Mouse (Mus musculus) liver, postnatal 0 days (tissue): ENCODE results near the gene Mroh3. TPM values are rescaled to one million over a fixed set of nuclear protein-coding genes. Genes with fewer than 3 reads are reported as not detected.

Experiments
- ATAC-seq: fragments of 200-750 bp; cut with Nextera tagmentation; 2 replicates; pipeline ENCODE4 v1.8.0; 2017; ENCODE audit warnings: mild to moderate bottlenecking, moderate library complexity
- DNase-seq: peaks from one replicate; pipeline ENCODE4 v3.0.0-alpha.2; 2016
- H3K27ac ChIP-seq: fragments of 300-500 bp; sonication (generic); 2 replicates; pipeline ENCODE4 v1.5.1; 2014; ENCODE audit warnings: antibody characterized with exemption, moderate library complexity, mild to moderate bottlenecking, low read depth
- H3K27me3 ChIP-seq: fragments of 300-500 bp; sonication (generic); 2 replicates; pipeline ENCODE4 v1.6.1; 2014; ENCODE audit warnings: low read length, control low read depth, mixed read lengths; ENCODE audit not compliant: insufficient read depth
- H3K36me3 ChIP-seq: fragments of 300-500 bp; sonication (generic); replicated peaks from 2 replicates; pipeline ENCODE4 v1.6.1; 2014; ENCODE audit warnings: mild to moderate bottlenecking, control low read depth, low read length, moderate library complexity, mixed read lengths; ENCODE audit not compliant: insufficient read depth
- H3K4me1 ChIP-seq: fragments of 300-500 bp; sonication (generic); 2 replicates; pipeline ENCODE4 v1.6.1; 2014; ENCODE audit warnings: antibody characterized with exemption, mild to moderate bottlenecking, control low read depth; ENCODE audit not compliant: insufficient read depth
- H3K4me2 ChIP-seq: fragments of 300-500 bp; sonication (generic); 2 replicates; pipeline ENCODE4 v1.6.1; 2014; ENCODE audit warnings: low read depth, mild to moderate bottlenecking, low read length, moderate library complexity, mixed read lengths
- H3K4me3 ChIP-seq: fragments of 300-500 bp; sonication (generic); 2 replicates; pipeline ENCODE4 v1.5.1; 2014; ENCODE audit warnings: low read depth, low read length
- H3K9ac ChIP-seq: fragments of 300-500 bp; sonication (generic); replicated peaks from 2 replicates; pipeline ENCODE4 v1.6.1; 2014; ENCODE audit warnings: mild to moderate bottlenecking, moderate library complexity
- H3K9me3 ChIP-seq: fragments of 300-500 bp; sonication (generic); 2 replicates; pipeline ENCODE4 v1.6.1; 2016; ENCODE audit warnings: mild to moderate bottlenecking, control low read depth, low read length, mixed read lengths
- CTCF ChIP-seq: sonication (generic); IDR thresholded peaks from 2 replicates; pipeline ENCODE4 v1.5.1; 2016; ENCODE audit warnings: antibody characterized with exemption, low read depth
- EP300 ChIP-seq: IDR thresholded peaks from 2 replicates; pipeline ENCODE4 v1.6.1; 2016; ENCODE audit warnings: antibody characterized with exemption, low read depth, mild to moderate bottlenecking
- WGBS: fragments of 180-500 bp; shearing (Covaris S2); extraction: QIAGEN DNeasy Blood & Tissue Kit; methylation state at CpG from one replicate; pipeline ENCODE4 v1.1.7; 2014; ENCODE audit not compliant: insufficient replicate concordance; 5-methylcytosine and 5-hydroxymethylcytosine counted together
- polyA plus RNA-seq: library from polyadenylated mRNA; unstranded; fragments of >200 nt; fragmentation: Nextera tagmentation; extraction: Ambion mirVana; gene quantifications from 2 replicates; pipeline ENCODE4 v1.2.1, GENCODE M21; 2015

The Mroh3 gene
- polyA plus RNA-seq, 1 experiment from 2014 or later = not detected

DNA sequence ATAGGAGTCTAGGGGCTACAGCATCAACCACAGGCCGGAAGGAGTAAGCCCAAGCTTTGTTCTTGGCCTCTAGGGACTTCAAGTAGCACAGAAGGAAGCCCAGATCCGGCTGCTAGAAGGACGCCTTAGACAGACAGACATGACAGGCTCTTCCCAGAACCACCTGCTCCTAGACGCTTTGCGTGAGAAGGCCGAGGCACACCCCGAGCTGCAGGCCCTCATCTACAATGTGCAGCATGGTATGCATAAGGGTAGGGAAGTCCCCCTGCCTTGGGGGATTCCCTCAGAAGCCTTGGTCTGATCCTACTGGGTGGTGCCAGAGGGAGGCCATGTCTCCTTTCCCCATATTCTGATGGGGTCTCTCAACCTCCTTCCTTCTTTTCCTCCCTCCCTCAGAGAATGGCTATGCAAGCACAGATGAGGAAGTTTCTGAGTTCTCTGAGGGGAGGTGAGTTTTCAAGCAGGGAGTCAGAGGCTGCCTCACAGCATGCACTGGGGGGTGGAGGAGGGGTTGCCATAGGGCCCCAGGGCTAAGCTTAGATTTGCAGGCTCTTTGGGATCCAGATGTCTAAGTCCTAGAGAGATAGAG, 51.2 kb downstream of the Mroh3 start:
- peaks cover 28% of the 10 kb centered on the region for H3K36me3 ChIP-seq
- WGBS = 84% methylated on average over 7 of the region's 7 CpGs
- no peaks in the 10 kb centered on the region for H3K27me3 ChIP-seq
- no peak overlapping the region for H3K9ac ChIP-seq
- H3K4me1 ChIP-seq = no peaks in the 10 kb centered on the region
- H3K4me3 ChIP-seq = no peak overlapping the region
- no peak overlapping the region for H3K27ac ChIP-seq
- no peaks in the 10 kb centered on the region for H3K9me3 ChIP-seq
- DNase-seq (no peak), ATAC-seq (no peak)
- H3K4me2 ChIP-seq = no peak overlapping the region
- TF ChIP-seq EP300 (no peak), CTCF (no peak)

DNA sequence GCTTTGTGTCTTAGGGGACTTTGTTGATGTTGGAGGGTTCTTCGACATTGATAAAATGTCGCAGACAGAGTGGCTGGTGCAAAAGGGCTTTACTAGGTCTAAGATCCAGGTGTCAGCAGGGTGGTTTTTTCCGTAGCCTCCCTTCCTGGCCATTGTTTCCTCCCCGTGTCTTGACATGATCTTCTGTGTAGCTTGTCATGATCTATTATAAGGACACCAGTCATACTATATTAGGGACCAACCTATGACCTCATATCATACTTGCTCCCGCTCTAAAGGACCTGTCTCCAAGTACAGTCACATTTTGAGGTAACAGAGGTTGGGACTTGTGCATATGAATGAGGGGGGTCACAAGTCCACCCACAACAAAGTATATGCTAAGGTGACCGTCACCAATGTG, 51.7 kb downstream of the Mroh3 start:
- DNase-seq = no peak
- peaks cover 28% of the 10 kb centered on the region for H3K36me3 ChIP-seq
- 80% methylated on average over 6 of the region's 6 CpGs for WGBS
- no peaks in the 10 kb centered on the region for H3K9me3 ChIP-seq
- ATAC-seq = no peak
- no peak overlapping the region for H3K27ac ChIP-seq
- no peaks in the 10 kb centered on the region for H3K4me1 ChIP-seq
- TF ChIP-seq EP300 (no peak), CTCF (no peak)
- H3K27me3 ChIP-seq = no peaks in the 10 kb centered on the region
- H3K9ac ChIP-seq = no peak overlapping the region
- no peak overlapping the region for H3K4me3 ChIP-seq
- H3K4me2 ChIP-seq = no peak overlapping the region

- 84% methylated on average over 12 of the region's 12 CpGs for WGBS
- H3K9me3 ChIP-seq = no peaks in the 10 kb centered on the region
- DNase-seq = no peak
- H3K4me2 ChIP-seq = no peak overlapping the region
- ATAC-seq = no peak
- H3K4me1 ChIP-seq = no peaks in the 10 kb centered on the region
- no peak overlapping the region for H3K9ac ChIP-seq
- TF ChIP-seq CTCF (no peak), EP300 (no peak)
- H3K27ac ChIP-seq = no peak overlapping the region
- H3K27me3 ChIP-seq = no peaks in the 10 kb centered on the region
- no peak overlapping the region for H3K4me3 ChIP-seq
- H3K36me3 ChIP-seq = peaks cover 28% of the 10 kb centered on the region
Observed at GRCm38 (mm10) chr1:136160297-136160696, 52.3 kb downstream of the Mroh3 start.

DNA sequence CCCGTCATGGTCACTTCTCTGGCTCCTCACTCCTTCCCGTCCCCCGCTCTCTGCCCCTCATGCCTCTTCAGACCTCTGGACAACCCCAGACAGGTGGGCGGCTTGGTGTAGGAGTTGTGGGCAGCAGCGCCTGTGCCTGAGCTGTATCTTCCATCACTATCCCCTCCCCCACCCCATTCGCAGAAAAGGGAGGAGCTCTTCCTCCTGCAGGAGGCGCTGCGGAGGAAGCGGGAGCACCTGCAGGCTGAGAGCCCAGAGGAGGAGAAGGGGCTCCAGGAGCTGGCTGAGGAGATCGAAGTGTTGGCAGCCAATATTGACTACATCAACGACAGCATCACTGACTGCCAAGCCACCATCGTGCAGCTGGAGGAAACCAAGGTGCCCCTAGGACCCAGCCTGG, 52.8 kb downstream of the Mroh3 start:
- Histone ChIP-seq H3K9ac (no peak overlapping the region), H3K4me2 (0 out of 2 replicates have a peak overlapping the region, but pooled peaks have one; percentile 32), H3K4me1 (no peaks in the 10 kb centered on the region), H3K4me3 (no peak overlapping the region), H3K9me3 (no peaks in the 10 kb centered on the region), H3K27me3 (no peaks in the 10 kb centered on the region), H3K36me3 (peaks cover 28% of the 10 kb centered on the region), H3K27ac (no peak overlapping the region)
- TF ChIP-seq EP300 (no peak), CTCF (peak; percentile 37)
- 76% methylated on average over 12 of the region's 12 CpGs for WGBS
- DNase-seq = no peak
- ATAC-seq = no peak

GRCm38 (mm10) chr1:136156951-136157350, 55.7 kb downstream of the Mroh3 start:
- ATAC-seq = no peak; the same call in 1 of the 2 replicates
- no peak overlapping the region for H3K27ac ChIP-seq
- peaks cover 18% of the 10 kb centered on the region for H3K36me3 ChIP-seq
- no peak for DNase-seq
- H3K9ac ChIP-seq = no peak overlapping the region
- no peaks in the 10 kb centered on the region for H3K9me3 ChIP-seq
- WGBS = 77% methylated on average over 4 of the region's 4 CpGs
- TF ChIP-seq EP300 = no peak
- TF ChIP-seq CTCF = no peak
- H3K4me1 ChIP-seq = no peaks in the 10 kb centered on the region
- no peaks in the 10 kb centered on the region for H3K27me3 ChIP-seq
- H3K4me2 ChIP-seq = no peak overlapping the region
- no peak overlapping the region for H3K4me3 ChIP-seq

DNA sequence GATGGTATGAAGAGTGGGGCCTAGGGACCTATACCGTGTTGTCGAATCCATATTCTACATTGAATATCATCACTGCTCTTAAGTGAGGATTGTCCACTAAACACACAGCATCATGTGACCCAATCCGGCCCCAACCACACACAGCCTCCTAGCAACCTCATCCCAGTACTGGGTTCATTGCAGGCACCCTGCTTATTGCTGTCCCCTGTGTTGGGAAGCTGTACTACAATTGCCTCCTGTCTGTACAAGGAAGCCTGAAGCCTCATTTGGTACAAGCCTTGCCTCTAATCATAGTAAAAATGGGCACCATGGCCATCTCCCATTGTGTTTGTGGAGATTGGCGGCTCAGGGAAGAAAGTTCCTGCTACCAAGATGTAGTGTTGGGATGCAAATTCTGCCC, 56.3 kb downstream of the Mroh3 start:
- Histone ChIP-seq H3K9ac (no peak overlapping the region), H3K9me3 (no peaks in the 10 kb centered on the region), H3K36me3 (peaks cover 20% of the 10 kb centered on the region), H3K4me1 (no peaks in the 10 kb centered on the region), H3K27me3 (no peaks in the 10 kb centered on the region), H3K4me3 (no peak overlapping the region), H3K27ac (no peak overlapping the region), H3K4me2 (no peak overlapping the region)
- DNase-seq = no peak
- WGBS = 85% methylated on average over 4 of the region's 4 CpGs
- no peak for ATAC-seq
- TF ChIP-seq CTCF (no peak), EP300 (no peak)

DNA sequence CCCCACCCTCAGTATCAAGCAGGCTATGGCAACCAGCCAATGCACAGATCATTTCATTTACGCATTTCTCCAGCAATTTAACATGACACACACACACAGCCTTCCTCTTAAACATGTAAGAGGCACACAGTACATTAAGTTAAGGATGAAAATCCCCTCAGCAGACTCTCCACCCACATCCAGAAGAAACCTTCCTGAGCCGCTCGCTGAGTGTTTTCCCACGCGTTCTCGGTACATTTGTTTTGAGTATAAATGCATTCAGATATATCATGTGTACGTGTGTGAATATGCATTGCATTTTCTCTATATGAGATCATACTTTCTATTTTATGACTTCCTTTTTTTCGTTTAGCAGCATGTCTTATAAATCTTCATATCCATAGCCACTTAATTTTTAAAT, 61.3 kb downstream of the Mroh3 start:
- TF ChIP-seq CTCF (no peak), EP300 (no peak)
- ATAC-seq (no peak), DNase-seq (no peak)
- H3K36me3 ChIP-seq = peaks cover 21% of the 10 kb centered on the region
- H3K27ac ChIP-seq = no peak overlapping the region
- no peak overlapping the region for H3K4me2 ChIP-seq
- no peaks in the 10 kb centered on the region for H3K4me1 ChIP-seq
- H3K9me3 ChIP-seq = no peaks in the 10 kb centered on the region
- H3K27me3 ChIP-seq = no peaks in the 10 kb centered on the region
- H3K9ac ChIP-seq = no peak overlapping the region
- H3K4me3 ChIP-seq = no peak overlapping the region
- 82% methylated on average over 8 of the region's 8 CpGs for WGBS
